Mouse (Mus musculus): Measurements from ENCODE around the gene Adam15. TPM values are rescaled to one million over a fixed set of nuclear protein-coding genes. Genes with fewer than 3 reads are reported as not detected.
A peak's percentile ranks its signal among the peaks of the same experiment; 100 is the strongest.

Adam15 gene
- polyA plus RNA-seq, 2 experiments, result 45.9 to 80.4 TPM

GRCm38 (mm10) chr3:89394006-89394893 lies 44.5 kb upstream of the Adam15 start, which contains the start of gene Zbtb7b:
TSS of gene Zbtb7b (minus strand) at chr3:89394776.
- Histone ChIP-seq H3K27me3 (ENCODE audit: control insufficient read depth, insufficient read depth, low read length) (peaks cover 6% of the 10 kb centered on the region; the same call in 1 of the 2 replicates), H3K9me3 (ENCODE audit: control insufficient read depth, low read length) (no peaks in the 10 kb centered on the region), H3K4me2 (replicated peaks; ENCODE audit: low read depth, low read length, severe bottlenecking) (peak within 1 kb of the TSS; percentile 99), H3K9ac (ENCODE audit: low read depth, low read length, severe bottlenecking) (peak within 1 kb of the TSS; percentile 58), H3K27ac (replicated peaks; ENCODE audit: low read depth, low read length) (peak within 1 kb of the TSS; percentile 67), H3K4me3 (replicated peaks; ENCODE audit: low read length) (peak within 1 kb of the TSS; percentile 37), H3K4me1 (ENCODE audit: control insufficient read depth, insufficient read depth, low read length) (peaks cover 36% of the 10 kb centered on the region), H3K36me3 (ENCODE audit: control insufficient read depth, insufficient read depth, low read length) (no peaks in the 10 kb centered on the region)
- no peak for TF ChIP-seq POLR2A (IDR thresholded peaks at IDR 0.05; ENCODE audit: borderline replicate concordance, extremely low read depth, insufficient read depth, insufficient read length)
- DNase-seq (ENCODE audit: low spot score) (peak; percentile 63), ATAC-seq (ENCODE audit: low FRiP score, low read depth) (peak; percentile 35)
- WGBS, result under 1% methylated on average over 38 of the region's 42 CpGs

GRCm38 (mm10) chr3:89393605-89394004 lies 43.8 kb upstream of the Adam15 start:
- peak; percentile 91 for ATAC-seq (ENCODE audit: low FRiP score, low read depth)
- TF ChIP-seq POLR2A (IDR thresholded peaks at IDR 0.05; ENCODE audit: borderline replicate concordance, extremely low read depth, insufficient read depth, insufficient read length), result peak; percentile 38; the same call in 1 of the 2 replicates
- 2% methylated on average over 15 of the region's 15 CpGs for WGBS
- DNase-seq (ENCODE audit: low spot score), result peak; percentile 95
- Histone ChIP-seq H3K4me1 (ENCODE audit: control insufficient read depth, insufficient read depth, low read length) (peaks cover 36% of the 10 kb centered on the region), H3K4me2 (replicated peaks; ENCODE audit: low read depth, low read length, severe bottlenecking) (peak overlapping the region; percentile 99), H3K36me3 (ENCODE audit: control insufficient read depth, insufficient read depth, low read length) (no peaks in the 10 kb centered on the region), H3K9me3 (ENCODE audit: control insufficient read depth, low read length) (no peaks in the 10 kb centered on the region), H3K27ac (replicated peaks; ENCODE audit: low read depth, low read length) (peak overlapping the region; percentile 49; the same call in 1 of the 2 replicates), H3K27me3 (ENCODE audit: control insufficient read depth, insufficient read depth, low read length) (peaks cover 6% of the 10 kb centered on the region; the same call in 1 of the 2 replicates), H3K9ac (ENCODE audit: low read depth, low read length, severe bottlenecking) (peak overlapping the region; percentile 28; the same call in 1 of the 2 replicates), H3K4me3 (replicated peaks; ENCODE audit: low read length) (peak overlapping the region; percentile 37)

- 5% methylated on average over 13 of the region's 24 CpGs for WGBS
- ATAC-seq (ENCODE audit: low FRiP score, low read depth) (no peak), DNase-seq (ENCODE audit: low spot score) (no peak)
- Histone ChIP-seq H3K4me3 (replicated peaks; ENCODE audit: low read length) (peak overlapping the region; percentile 37), H3K9ac (ENCODE audit: low read depth, low read length, severe bottlenecking) (peak overlapping the region; percentile 55; the same call in 1 of the 2 replicates), H3K27me3 (ENCODE audit: control insufficient read depth, insufficient read depth, low read length) (peaks cover 6% of the 10 kb centered on the region; the same call in 1 of the 2 replicates), H3K4me1 (ENCODE audit: control insufficient read depth, insufficient read depth, low read length) (peaks cover 36% of the 10 kb centered on the region), H3K9me3 (ENCODE audit: control insufficient read depth, low read length) (no peaks in the 10 kb centered on the region), H3K4me2 (replicated peaks; ENCODE audit: low read depth, low read length, severe bottlenecking) (peak overlapping the region; percentile 99), H3K36me3 (ENCODE audit: control insufficient read depth, insufficient read depth, low read length) (no peaks in the 10 kb centered on the region), H3K27ac (replicated peaks; ENCODE audit: low read depth, low read length) (no peak overlapping the region; the same call in 1 of the 2 replicates)
- TF ChIP-seq POLR2A (IDR thresholded peaks at IDR 0.05; ENCODE audit: borderline replicate concordance, extremely low read depth, insufficient read depth, insufficient read length), result no peak
Observed at GRCm38 (mm10) chr3:89392871-89393311, 43.1 kb upstream of the Adam15 start.

- Histone ChIP-seq H3K9ac (ENCODE audit: low read depth, low read length, severe bottlenecking) (peak overlapping the region; percentile 55), H3K9me3 (ENCODE audit: control insufficient read depth, low read length) (no peaks in the 10 kb centered on the region), H3K4me1 (ENCODE audit: control insufficient read depth, insufficient read depth, low read length) (peaks cover 34% of the 10 kb centered on the region), H3K36me3 (ENCODE audit: control insufficient read depth, insufficient read depth, low read length) (no peaks in the 10 kb centered on the region), H3K4me2 (replicated peaks; ENCODE audit: low read depth, low read length, severe bottlenecking) (peak overlapping the region; percentile 99), H3K27me3 (ENCODE audit: control insufficient read depth, insufficient read depth, low read length) (peaks cover 6% of the 10 kb centered on the region; the same call in 1 of the 2 replicates), H3K4me3 (replicated peaks; ENCODE audit: low read length) (peak overlapping the region; percentile 37), H3K27ac (replicated peaks; ENCODE audit: low read depth, low read length) (no peak overlapping the region)
- no peak for DNase-seq (ENCODE audit: low spot score)
- no peak for ATAC-seq (ENCODE audit: low FRiP score, low read depth)
- no peak for TF ChIP-seq POLR2A (IDR thresholded peaks at IDR 0.05; ENCODE audit: borderline replicate concordance, extremely low read depth, insufficient read depth, insufficient read length)
- WGBS, result under 1% methylated on average over 47 of the region's 56 CpGs
Observed at GRCm38 (mm10) chr3:89391663-89392511, 42.1 kb upstream of the Adam15 start.
